Mouse (Mus musculus): ENCODE measurements around the gene Tmem128. TPM values are rescaled to one million over a fixed set of nuclear protein-coding genes. Genes with fewer than 3 reads are reported as not detected.

The Tmem128 gene
- total RNA-seq (2023): 10 to 100 TPM; 33.3 to 41.5 TPM

GRCm38 (mm10) chr5:38260107-38260682 lies at the start of gene Tmem128:
Gene Tmem128 (plus strand): TSS chr5:38260185.

GRCm38 (mm10) chr5:38220328-38220912 lies 39.6 kb upstream of the Tmem128 start, which contains the start of the genes Zbtb49 and Lyar:
Gene Zbtb49 (minus strand): TSS chr5:38220457.
Gene Lyar (plus strand): TSS chr5:38220470.

GRCm38 (mm10) chr5:38275771-38276170 lies 15.8 kb downstream of the Tmem128 start, which contains the start of gene Otop1:
Gene Otop1 (plus strand): TSS chr5:38275972.

Other genes with a start within 250 kb of the Tmem128 start
- gene Stx18, start 221.4 kb upstream of the Tmem128 start, total RNA-seq (2023): 10 to 100 TPM; 25.9 to 27.3 TPM
- gene Nsg1, start 100.3 kb upstream of the Tmem128 start, total RNA-seq (2023): not detected
- 1 to 10 TPM; 7.6 to 8.1 TPM for gene Zbtb49, start 39.7 kb upstream of the Tmem128 start, total RNA-seq (2023)
- gene Lyar, start 39.7 kb upstream of the Tmem128 start, total RNA-seq (2023): 10 to 100 TPM; 11.1 to 15.9 TPM
- gene Otop1, start 15.8 kb downstream of the Tmem128 start, total RNA-seq (2023): not detected
- gene Drd5, start 59.2 kb downstream of the Tmem128 start, total RNA-seq (2023): not detected
- gene Slc2a9, start 243.0 kb downstream of the Tmem128 start, total RNA-seq (2023): 10 to 100 TPM; 28.2 to 30.5 TPM